Mouse (Mus musculus) stomach, embryonic 16.5 days (tissue): Measurements from ENCODE around the gene Mall. TPM values are rescaled to one million over a fixed set of nuclear protein-coding genes. Genes with fewer than 3 reads are reported as not detected.

Experiments used
- ATAC-seq: fragments of 200-750 bp; cut with Nextera tagmentation; 2 replicates; pipeline ENCODE4 v1.8.0; 2017; ENCODE audit warnings: moderate number of reproducible peaks, moderate TSS enrichment; ENCODE audit not compliant: insufficient read depth, low FRiP score
- H3K27ac ChIP-seq: fragments of 300-500 bp; sonication (generic); 2 replicates; pipeline ENCODE4 v1.5.1; 2014; ENCODE audit warnings: low read length
- H3K27me3 ChIP-seq: fragments of 300-500 bp; sonication (generic); 2 replicates; pipeline ENCODE4 v1.6.1; 2014; ENCODE audit warnings: low read length, control low read depth, mixed read lengths; ENCODE audit not compliant: control insufficient read depth, insufficient read depth
- H3K36me3 ChIP-seq: fragments of 300-500 bp; sonication (generic); 2 replicates; pipeline ENCODE4 v1.6.1; 2014; ENCODE audit warnings: low read length; ENCODE audit not compliant: control insufficient read depth, insufficient read depth
- H3K4me1 ChIP-seq: fragments of 300-500 bp; sonication (generic); 2 replicates; pipeline ENCODE4 v1.6.1; 2014; ENCODE audit warnings: low read length, control low read depth, mixed read lengths; ENCODE audit not compliant: control insufficient read depth, insufficient read depth
- H3K4me2 ChIP-seq: fragments of 300-500 bp; sonication (generic); 2 replicates; pipeline ENCODE4 v1.6.1; 2014; ENCODE audit warnings: low read depth, low read length, mixed read lengths
- H3K4me3 ChIP-seq: fragments of 300-500 bp; sonication (generic); replicated peaks from 2 replicates; pipeline ENCODE4 v1.5.1; 2014; ENCODE audit warnings: mild to moderate bottlenecking, low read length
- H3K9ac ChIP-seq: fragments of 300-500 bp; sonication (generic); 2 replicates; pipeline ENCODE4 v1.6.1; 2014; ENCODE audit warnings: low read length
- H3K9me3 ChIP-seq: fragments of 300-500 bp; sonication (generic); replicated peaks from 2 replicates; pipeline ENCODE4 v1.6.1; 2016; ENCODE audit warnings: low read length, control low read depth; ENCODE audit not compliant: control insufficient read depth
- WGBS: fragments of 180-500 bp; shearing (Covaris S2); extraction: QIAGEN DNeasy Blood & Tissue Kit; methylation state at CpG from one replicate; pipeline ENCODE4 v1.1.7; 2014; 5-methylcytosine and 5-hydroxymethylcytosine counted together
- polyA plus RNA-seq: library from polyadenylated mRNA; unstranded; fragments of >200 nt; fragmentation: Nextera tagmentation; extraction: Ambion mirVana; gene quantifications from 2 replicates; pipeline ENCODE4 v1.2.1, GENCODE M21; 2015

The Mall gene
- polyA plus RNA-seq, 1 experiment from 2014 or later, result 54.8 TPM

GRCm38 (mm10) chr2:127757171-127757570, 27.4 kb upstream of the Mall start:
- no peaks in the 10 kb centered on the region for H3K4me1 ChIP-seq
- WGBS, result 22% methylated on average over 8 of the region's 8 CpGs
- H3K4me2 ChIP-seq, result no peak overlapping the region
- no peak overlapping the region for H3K9ac ChIP-seq
- no peaks in the 10 kb centered on the region for H3K9me3 ChIP-seq
- no peaks in the 10 kb centered on the region for H3K36me3 ChIP-seq
- ATAC-seq, result no peak
- H3K4me3 ChIP-seq, result no peak overlapping the region
- no peak overlapping the region for H3K27ac ChIP-seq
- no peaks in the 10 kb centered on the region for H3K27me3 ChIP-seq

DNA sequence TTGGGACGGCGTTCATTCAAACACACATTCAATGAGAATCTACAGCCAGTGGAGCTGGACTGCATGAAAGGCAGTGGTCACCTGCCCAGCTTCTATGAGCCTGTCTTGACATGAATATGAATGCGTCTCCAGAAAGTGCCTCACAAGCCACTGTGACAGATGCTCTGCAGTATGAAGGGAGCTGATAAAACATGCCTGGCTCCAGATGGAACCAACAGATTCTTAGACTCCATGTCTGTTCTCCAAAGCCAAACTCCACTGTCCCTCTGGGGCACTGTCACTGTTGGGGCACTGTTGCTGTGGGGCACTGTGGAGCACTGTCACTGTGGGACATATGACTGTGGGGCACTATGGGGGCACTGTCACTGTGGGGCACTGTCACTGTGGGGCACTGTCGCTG, 24.4 kb upstream of the Mall start:
- ATAC-seq, result no peak
- Histone ChIP-seq H3K27me3 (no peaks in the 10 kb centered on the region), H3K4me2 (no peak overlapping the region), H3K4me1 (no peaks in the 10 kb centered on the region), H3K4me3 (no peak overlapping the region), H3K27ac (no peak overlapping the region), H3K9me3 (no peaks in the 10 kb centered on the region), H3K36me3 (no peaks in the 10 kb centered on the region), H3K9ac (no peak overlapping the region)
- WGBS, result 89% methylated on average over 4 of the region's 4 CpGs

- no peaks in the 10 kb centered on the region for H3K4me1 ChIP-seq
- ATAC-seq, result no peak
- no peaks in the 10 kb centered on the region for H3K9me3 ChIP-seq
- H3K36me3 ChIP-seq, result no peaks in the 10 kb centered on the region
- no peak overlapping the region for H3K4me2 ChIP-seq
- H3K27ac ChIP-seq, result no peak overlapping the region
- WGBS, result 65% methylated on average over 11 of the region's 11 CpGs
- no peak overlapping the region for H3K4me3 ChIP-seq
- no peaks in the 10 kb centered on the region for H3K27me3 ChIP-seq
- peak overlapping the region; percentile 4; the same call in 1 of the 2 replicates for H3K9ac ChIP-seq
These were observed 22.3 kb upstream of the Mall start for GRCm38 (mm10) chr2:127751849-127752610.

DNA sequence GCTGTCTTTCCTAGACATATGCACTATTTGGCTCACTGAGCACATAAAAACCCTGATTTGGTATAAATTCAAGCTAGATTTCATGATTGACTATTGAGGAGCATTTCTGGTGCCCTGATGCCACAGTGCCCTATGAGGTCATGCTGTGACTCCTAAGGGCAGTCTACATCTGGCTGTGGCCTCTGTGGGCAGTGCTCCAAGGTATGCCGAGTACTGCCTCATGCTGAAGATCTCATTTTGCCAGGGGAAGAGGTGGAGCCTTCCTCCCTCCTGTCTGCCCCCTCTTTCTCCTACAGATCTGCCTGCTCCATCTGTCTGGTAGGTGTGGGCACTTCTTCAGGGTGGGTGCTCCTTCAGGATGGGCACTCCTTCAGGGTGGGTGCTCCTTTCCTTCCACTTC, 19.6 kb upstream of the Mall start:
- Histone ChIP-seq H3K27me3 (no peaks in the 10 kb centered on the region), H3K27ac (no peak overlapping the region), H3K4me1 (no peaks in the 10 kb centered on the region), H3K9ac (no peak overlapping the region), H3K4me2 (no peak overlapping the region), H3K36me3 (no peaks in the 10 kb centered on the region), H3K9me3 (no peaks in the 10 kb centered on the region), H3K4me3 (no peak overlapping the region)
- 45% methylated on average over 1 of the region's 1 CpGs for WGBS
- ATAC-seq, result no peak

GRCm38 (mm10) chr2:127748316-127748715, 18.6 kb upstream of the Mall start:
- Histone ChIP-seq H3K9ac (no peak overlapping the region), H3K27ac (peak overlapping the region; percentile 29), H3K36me3 (no peaks in the 10 kb centered on the region), H3K27me3 (no peaks in the 10 kb centered on the region), H3K4me3 (no peak overlapping the region), H3K9me3 (no peaks in the 10 kb centered on the region), H3K4me1 (no peaks in the 10 kb centered on the region), H3K4me2 (no peak overlapping the region)
- ATAC-seq, result peak; percentile 62; the same call in 1 of the 2 replicates
- WGBS, result 62% methylated on average over 7 of the region's 7 CpGs

DNA sequence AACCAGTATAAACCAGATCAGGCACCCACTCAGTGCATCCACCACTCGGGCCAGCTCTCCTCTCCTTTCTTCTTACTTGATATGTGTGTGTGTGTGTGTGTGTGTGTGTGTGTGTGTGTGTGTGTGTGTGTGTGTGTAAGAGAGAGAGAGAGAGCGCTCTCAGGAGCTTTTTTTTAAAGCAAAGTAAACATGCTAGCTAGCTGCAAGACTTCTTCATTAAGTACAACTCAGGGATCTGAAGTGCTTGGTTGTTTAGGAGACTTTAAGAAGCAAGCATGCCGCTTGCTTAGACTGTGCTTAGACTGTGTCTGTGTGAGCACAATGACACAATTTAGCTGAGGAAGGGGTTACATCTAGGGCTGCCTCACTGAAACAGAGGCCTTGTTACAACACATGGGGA, 12.9 kb upstream of the Mall start:
- H3K4me2 ChIP-seq, result no peak overlapping the region
- H3K36me3 ChIP-seq, result no peaks in the 10 kb centered on the region
- H3K27me3 ChIP-seq, result no peaks in the 10 kb centered on the region
- ATAC-seq, result no peak
- no peaks in the 10 kb centered on the region for H3K4me1 ChIP-seq
- peak overlapping the region; percentile 72; the same call in 1 of the 2 replicates for H3K27ac ChIP-seq
- H3K9me3 ChIP-seq, result no peaks in the 10 kb centered on the region
- H3K4me3 ChIP-seq, result no peak overlapping the region
- H3K9ac ChIP-seq, result no peak overlapping the region
- 63% methylated on average over 3 of the region's 3 CpGs for WGBS

- Histone ChIP-seq H3K9me3 (no peaks in the 10 kb centered on the region), H3K27ac (no peak overlapping the region), H3K4me3 (no peak overlapping the region), H3K9ac (no peak overlapping the region), H3K27me3 (no peaks in the 10 kb centered on the region), H3K4me1 (no peaks in the 10 kb centered on the region), H3K4me2 (no peak overlapping the region), H3K36me3 (no peaks in the 10 kb centered on the region)
- 76% methylated on average over 9 of the region's 9 CpGs for WGBS
- no peak for ATAC-seq
These were observed 11.2 kb upstream of the Mall start for GRCm38 (mm10) chr2:127740756-127741519.

GRCm38 (mm10) chr2:127737885-127738284, 8.2 kb upstream of the Mall start:
- Histone ChIP-seq H3K4me1 (no peaks in the 10 kb centered on the region), H3K27me3 (no peaks in the 10 kb centered on the region), H3K9ac (no peak overlapping the region), H3K36me3 (no peaks in the 10 kb centered on the region), H3K27ac (no peak overlapping the region), H3K4me3 (no peak overlapping the region), H3K9me3 (no peaks in the 10 kb centered on the region), H3K4me2 (no peak overlapping the region)
- WGBS, result 75% methylated on average over 3 of the region's 3 CpGs
- no peak for ATAC-seq

- Histone ChIP-seq H3K36me3 (no peaks in the 10 kb centered on the region), H3K4me3 (no peak overlapping the region), H3K4me1 (no peaks in the 10 kb centered on the region), H3K27ac (peak overlapping the region; percentile 35), H3K9me3 (no peaks in the 10 kb centered on the region), H3K9ac (no peak overlapping the region), H3K27me3 (no peaks in the 10 kb centered on the region), H3K4me2 (no peak overlapping the region)
- WGBS, result 66% methylated on average over 6 of the region's 6 CpGs
- ATAC-seq, result peak; percentile 56; the same call in 1 of the 2 replicates
These were observed 7.0 kb upstream of the Mall start for GRCm38 (mm10) chr2:127736631-127737209.
